26 mouse cellular contexts compared by ENCODE assay signal in genomic region chr5:136332786-136333462, GRCm38 (mm10).
DNase-seq lines count a peak whose midpoint lies in the region; ATAC-seq and TF ChIP-seq lines count a peak whose summit lies in the region.
"Had no signal": no experiment of that assay in that cellular context is flagged by ENCODE, and none has a peak within 500 bp of the region (broad histone marks: within the 10 kb centered on the region; RNA-seq: fewer than 3 reads in every experiment).

No protein-coding gene starts in this region.

- no peak for ATAC-seq in forebrain, embryonic 14.5 days
- no peak for ATAC-seq in forebrain, embryonic 11.5 days (replicated peaks; ENCODE audit: low FRiP score)
- peak; percentile 67 for ATAC-seq in hindbrain, embryonic 16.5 days
- ATAC-seq in midbrain, embryonic 16.5 days: no peak
- ATAC-seq: CD4-positive, CD25-positive, alpha-beta regulatory T cell, adult 4 months had no signal

- no peak for TF ChIP-seq POLR2A in brain, embryonic 14.5 days (IDR thresholded peaks at IDR 0.05; ENCODE audit: borderline replicate concordance, extremely low read depth, insufficient read depth, insufficient read length, poor library complexity, severe bottlenecking)

- no peak overlapping the region for H3K4me3 ChIP-seq in forebrain, embryonic 14.5 days (ENCODE audit: low read depth, low read length)
- H3K4me3 ChIP-seq in forebrain, embryonic 11.5 days (ENCODE audit: low read depth, low read length): no peak overlapping the region
- H3K4me3 ChIP-seq in hindbrain, embryonic 16.5 days (ENCODE audit: low read length): no peak overlapping the region
- H3K4me3 ChIP-seq in midbrain, embryonic 16.5 days (ENCODE audit: low read depth, low read length): no peak overlapping the region
- H3K4me3 ChIP-seq: heart, embryonic 15.5 days; left cerebral cortex, adult 2 months; limb, embryonic 15.5 days; midbrain, embryonic 12.5 days had no signal

- peak; percentile 14 for DNase-seq in forebrain, embryonic 14.5 days (ENCODE audit: low spot score)
- no peak for DNase-seq in forebrain, embryonic 11.5 days (ENCODE audit: low spot score)
- peak; percentile 43 for DNase-seq in brain, embryonic 14.5 days (ENCODE audit: low read depth)
- no peak for DNase-seq in adipocyte (ENCODE audit: low spot score)
- DNase-seq in thymus, postnatal 25 days: no peak
- no peak for DNase-seq in lung, postnatal 25 days (ENCODE audit: low spot score)
- DNase-seq: adrenal gland, adult 2 months; cerebellum, adult 18-20 months; cerebellum, postnatal 14 days; heart, postnatal 36 days; kidney, adult 2 months; left cerebral cortex, postnatal 4 days; lung, embryonic 14.5 days; right cerebral cortex, adult 18-20 months; right cerebral cortex, postnatal 4 days; thymus, postnatal 14 days had no signal

- H3K4me1 ChIP-seq in forebrain, embryonic 14.5 days (ENCODE audit: control insufficient read depth, insufficient read depth, low read length): no peaks in the 10 kb centered on the region
- no peaks in the 10 kb centered on the region for H3K4me1 ChIP-seq in forebrain, embryonic 11.5 days (replicated peaks; ENCODE audit: control insufficient read depth, insufficient read depth, low read length)
- no peaks in the 10 kb centered on the region for H3K4me1 ChIP-seq in hindbrain, embryonic 16.5 days (ENCODE audit: control insufficient read depth, insufficient read depth, low read depth, low read length)
- H3K4me1 ChIP-seq in midbrain, embryonic 16.5 days (ENCODE audit: control insufficient read depth, insufficient read depth, low read length): no peaks in the 10 kb centered on the region
- H3K4me1 ChIP-seq: midbrain, embryonic 12.5 days had no signal

- no peaks in the 10 kb centered on the region for H3K9me3 ChIP-seq in forebrain, embryonic 14.5 days (replicated peaks; ENCODE audit: control insufficient read depth, low read length)
- no peaks in the 10 kb centered on the region for H3K9me3 ChIP-seq in forebrain, embryonic 11.5 days (ENCODE audit: control insufficient read depth, low read length)
- no peaks in the 10 kb centered on the region for H3K9me3 ChIP-seq in hindbrain, embryonic 16.5 days (ENCODE audit: control insufficient read depth, low read length)
- H3K9me3 ChIP-seq in midbrain, embryonic 16.5 days (replicated peaks; ENCODE audit: control insufficient read depth, low read length, poor library complexity, severe bottlenecking): no peaks in the 10 kb centered on the region
- H3K9me3 ChIP-seq: heart, embryonic 15.5 days; limb, embryonic 15.5 days; midbrain, embryonic 12.5 days had no signal

- WGBS in forebrain, embryonic 14.5 days: 87% methylated on average over 11 of the region's 11 CpGs
- 92% methylated on average over 11 of the region's 11 CpGs for WGBS in forebrain, embryonic 11.5 days
- 45% methylated on average over 11 of the region's 11 CpGs for WGBS in hindbrain, embryonic 16.5 days
- WGBS in midbrain, embryonic 16.5 days: 57% methylated on average over 11 of the region's 11 CpGs

- no peak overlapping the region for H3K4me2 ChIP-seq in forebrain, embryonic 14.5 days (ENCODE audit: low read length)
- no peak overlapping the region for H3K4me2 ChIP-seq in forebrain, embryonic 11.5 days (ENCODE audit: low read depth, low read length, severe bottlenecking)
- H3K4me2 ChIP-seq in hindbrain, embryonic 16.5 days (ENCODE audit: low read length): no peak overlapping the region
- no peak overlapping the region for H3K4me2 ChIP-seq in midbrain, embryonic 16.5 days (ENCODE audit: low read length)
- H3K4me2 ChIP-seq: heart, embryonic 15.5 days; limb, embryonic 15.5 days; lung, embryonic 14.5 days; midbrain, embryonic 12.5 days had no signal

- H3K27ac ChIP-seq in forebrain, embryonic 14.5 days (ENCODE audit: low read depth, low read length): peak overlapping the region; percentile 39; the same call in 1 of the 2 replicates
- no peak overlapping the region for H3K27ac ChIP-seq in forebrain, embryonic 11.5 days (ENCODE audit: low read depth, low read length)
- peak overlapping the region; percentile 36 for H3K27ac ChIP-seq in hindbrain, embryonic 16.5 days (ENCODE audit: low read depth, low read length)
- peak overlapping the region; percentile 50 for H3K27ac ChIP-seq in midbrain, embryonic 16.5 days (ENCODE audit: low read length)
- H3K27ac ChIP-seq: heart, embryonic 15.5 days; kidney, postnatal 0 days; left cerebral cortex, adult 2 months; limb, embryonic 15.5 days; liver, embryonic 14.5 days; macrophage; midbrain, embryonic 12.5 days had no signal

- H3K9ac ChIP-seq in forebrain, embryonic 14.5 days (ENCODE audit: low read length): no peak overlapping the region
- H3K9ac ChIP-seq in forebrain, embryonic 11.5 days (ENCODE audit: low read length): no peak overlapping the region
- no peak overlapping the region for H3K9ac ChIP-seq in hindbrain, embryonic 16.5 days (ENCODE audit: low read depth, low read length)
- H3K9ac ChIP-seq in midbrain, embryonic 16.5 days (ENCODE audit: low read depth, low read length): no peak overlapping the region
- H3K9ac ChIP-seq: heart, embryonic 15.5 days; limb, embryonic 15.5 days; liver, embryonic 14.5 days; lung, embryonic 14.5 days; midbrain, embryonic 12.5 days had no signal

- no peak for TF ChIP-seq CTCF in brain, embryonic 14.5 days (IDR thresholded peaks at IDR 0.05; ENCODE audit: borderline replicate concordance, extremely low read depth, insufficient read depth, insufficient read length)

- no peaks in the 10 kb centered on the region for H3K27me3 ChIP-seq in forebrain, embryonic 14.5 days (replicated peaks; ENCODE audit: control insufficient read depth, insufficient read depth, low read length)
- no peaks in the 10 kb centered on the region for H3K27me3 ChIP-seq in forebrain, embryonic 11.5 days (ENCODE audit: control insufficient read depth, insufficient read depth, low read length)
- no peaks in the 10 kb centered on the region for H3K27me3 ChIP-seq in hindbrain, embryonic 16.5 days (replicated peaks; ENCODE audit: control insufficient read depth, insufficient read depth, low read length)
- no peaks in the 10 kb centered on the region for H3K27me3 ChIP-seq in midbrain, embryonic 16.5 days (ENCODE audit: control insufficient read depth, insufficient read depth, low read depth, low read length)
- H3K27me3 ChIP-seq: heart, embryonic 15.5 days; limb, embryonic 15.5 days; midbrain, embryonic 12.5 days had no signal

- peaks cover 46% of the 10 kb centered on the region for H3K36me3 ChIP-seq in forebrain, embryonic 14.5 days (ENCODE audit: control insufficient read depth, insufficient read depth, low read length)
- peaks cover 4% of the 10 kb centered on the region; the same call in 1 of the 2 replicates for H3K36me3 ChIP-seq in forebrain, embryonic 11.5 days (ENCODE audit: control insufficient read depth, insufficient read depth, low read length)
- peaks cover 7% of the 10 kb centered on the region; the same call in 1 of the 2 replicates for H3K36me3 ChIP-seq in hindbrain, embryonic 16.5 days (ENCODE audit: control insufficient read depth, insufficient read depth, low read length)
- peaks cover 7% of the 10 kb centered on the region for H3K36me3 ChIP-seq in midbrain, embryonic 16.5 days (ENCODE audit: control insufficient read depth, insufficient read depth, low read length)

Comparison
In these comparisons a context has a peak if more than half of its experiments do, and no peak if none do; other contexts are left out.
1. DNase-seq: peak in forebrain, embryonic 14.5 days (single experiment) and brain, embryonic 14.5 days (single experiment); none in forebrain, embryonic 11.5 days (single experiment), adipocyte (single experiment), thymus, postnatal 25 days (single experiment) and lung, postnatal 25 days (single experiment).